Mouse (Mus musculus) frontal cortex, postnatal 25 days (tissue): ENCODE measurements at regions not wholly inside any gene's neighbourhood (a gene's known extent, or its start where the extent isn't known, plus 50 kb on each side); places are given as distances from the start of the nearest gene placed in this dataset.

ENCODE experiments used
- DNase-seq, 2 experiments: peaks; one replicate each; pipeline ENCODE4 v3.0.0; 2022; ENCODE audit warnings: low spot score in 2 of 2

DNA sequence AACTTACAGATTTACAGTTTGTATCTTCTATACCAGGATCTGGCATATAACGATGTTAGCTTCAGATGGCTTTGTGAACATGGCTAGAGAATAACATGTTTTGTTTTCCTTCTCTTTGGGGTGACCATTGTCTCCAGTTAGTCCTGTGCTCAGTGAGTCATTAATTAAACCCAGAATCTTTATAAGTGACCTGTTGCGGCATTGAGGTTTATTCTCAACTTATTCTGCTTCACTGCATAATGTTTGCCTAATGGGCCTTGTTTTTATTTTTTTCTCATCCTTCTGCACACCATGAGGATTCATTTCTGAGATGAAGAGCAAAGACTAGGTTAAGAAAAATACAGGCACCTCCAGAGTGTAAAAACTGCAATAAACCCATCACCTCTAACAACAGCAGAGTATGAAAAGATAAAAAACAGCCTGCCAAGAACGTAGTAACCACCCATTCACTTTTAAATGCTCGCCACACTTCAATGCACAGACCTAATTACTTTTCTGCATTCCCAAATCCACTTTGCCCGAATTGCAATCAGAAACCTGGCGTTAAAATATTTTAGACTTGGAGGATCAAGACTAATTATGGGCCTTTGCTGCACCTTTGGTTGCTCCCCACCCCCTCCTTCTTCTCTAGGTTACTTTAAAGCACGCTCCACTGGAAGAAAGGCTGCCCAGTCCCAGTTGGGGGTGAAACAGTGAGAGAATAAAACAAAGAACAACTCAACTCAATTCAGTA, 381.5 kb upstream of the Nr2f1 start:
- DNase-seq: no peak

DNA sequence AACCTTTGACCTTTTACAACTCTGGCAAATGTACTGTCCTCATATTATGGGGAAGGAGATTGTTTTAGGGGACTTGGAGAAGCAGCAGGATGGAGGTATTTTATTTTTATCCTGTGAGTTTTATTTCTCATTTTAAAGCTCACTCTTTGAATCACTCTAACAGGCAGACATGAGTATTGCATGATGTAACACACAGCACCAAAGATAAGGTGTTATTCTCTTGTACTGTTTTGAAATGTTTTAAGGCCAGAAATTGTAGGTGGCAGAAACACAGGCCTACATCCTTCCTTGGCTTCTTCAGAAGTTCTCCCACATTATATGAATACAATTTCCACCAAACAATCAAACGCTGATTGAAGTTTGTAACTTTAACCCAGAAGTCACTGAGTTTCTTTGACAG, 377.9 kb upstream of the Nr2f1 start:
- no peak for DNase-seq

DNA sequence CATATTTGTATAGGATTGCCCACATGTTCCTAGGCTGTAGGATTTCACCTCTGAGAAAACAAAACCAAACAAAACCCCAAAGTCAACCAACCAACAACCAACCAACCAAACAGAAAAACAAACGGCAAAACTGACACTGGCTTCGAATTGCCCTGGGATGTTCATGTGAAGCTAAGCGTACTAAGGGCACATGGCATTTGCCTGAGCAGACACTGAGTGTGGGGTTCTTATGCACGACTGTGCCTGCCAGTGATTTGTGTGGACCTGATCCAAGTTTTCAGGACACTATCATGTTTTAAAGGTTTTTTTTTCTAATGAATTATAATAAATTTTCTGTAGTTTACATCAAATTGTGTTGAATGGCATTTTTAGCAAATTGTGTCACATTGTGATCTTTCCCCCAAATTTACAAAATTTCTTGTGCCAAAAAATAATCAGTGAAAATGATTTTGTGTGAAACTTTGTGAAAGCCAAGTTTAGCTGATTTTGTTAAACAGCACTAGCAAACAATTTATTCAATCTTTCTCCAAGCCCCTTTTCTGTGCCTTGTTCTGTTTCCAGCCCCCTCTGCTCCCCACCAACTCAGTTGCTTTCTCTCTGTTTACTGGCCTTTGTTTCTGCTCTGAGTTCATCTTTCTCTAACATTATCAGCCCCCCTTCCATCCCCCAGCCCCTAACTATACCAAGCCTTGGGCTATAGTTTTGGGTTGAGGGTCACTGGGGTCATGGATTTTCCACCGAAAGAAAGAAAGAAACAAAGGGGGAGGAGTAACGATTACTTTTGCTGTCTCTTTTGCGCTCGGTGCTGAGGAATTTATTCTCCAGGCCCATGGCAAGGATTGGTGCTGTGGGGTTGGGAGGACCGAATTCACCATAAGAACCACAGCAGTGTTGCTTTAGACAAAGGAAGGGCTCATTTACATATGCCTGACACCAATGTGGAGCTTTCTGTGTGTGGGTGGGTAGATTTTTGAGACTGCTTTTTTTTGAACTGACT, 377.0 kb upstream of the Nr2f1 start:
- DNase-seq: no peak

DNA sequence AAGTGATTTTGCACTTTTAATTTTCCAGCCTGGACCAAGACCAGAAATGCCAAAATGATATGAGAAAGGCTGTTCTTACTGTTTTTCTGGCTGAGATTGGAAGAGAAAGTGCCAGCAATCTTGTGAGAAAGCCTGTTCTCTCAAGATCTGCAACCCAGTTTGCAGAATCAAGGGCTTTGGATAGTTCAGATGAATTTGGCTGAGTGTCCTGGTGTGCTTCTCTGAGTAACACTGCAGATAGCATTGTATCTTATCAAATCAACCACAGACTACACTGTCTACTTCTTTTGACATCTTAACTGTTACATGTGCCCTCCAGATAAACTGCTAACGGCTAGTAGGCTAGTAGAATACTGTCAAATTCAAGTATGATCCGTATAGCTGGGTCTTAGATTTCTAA, 371.5 kb upstream of the Nr2f1 start:
- no peak for DNase-seq

DNA sequence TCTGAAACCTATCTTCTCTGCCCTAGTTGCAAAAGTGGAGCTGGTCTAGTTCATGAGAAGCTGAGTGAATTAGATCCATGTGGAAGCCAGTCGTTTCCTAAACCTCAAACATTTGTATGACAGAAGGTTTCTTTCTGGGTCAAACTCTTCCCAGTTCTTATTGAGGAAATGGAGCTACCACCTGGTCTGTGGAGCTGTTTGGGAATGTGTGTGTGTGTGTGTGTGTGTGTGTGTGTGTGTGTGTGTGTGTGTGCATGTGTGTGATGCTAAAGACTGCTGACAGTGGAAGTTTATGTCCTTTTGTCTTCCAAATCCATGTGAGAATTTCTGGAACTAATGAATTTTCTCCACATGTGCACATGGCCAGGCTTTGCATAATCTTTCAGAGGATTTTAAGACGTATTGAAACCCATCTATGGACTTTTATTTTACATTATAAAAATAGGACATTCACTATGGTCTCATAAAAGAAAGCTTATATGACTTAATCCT, 324.9 kb upstream of the Nr2f1 start:
- DNase-seq: no peak

DNA sequence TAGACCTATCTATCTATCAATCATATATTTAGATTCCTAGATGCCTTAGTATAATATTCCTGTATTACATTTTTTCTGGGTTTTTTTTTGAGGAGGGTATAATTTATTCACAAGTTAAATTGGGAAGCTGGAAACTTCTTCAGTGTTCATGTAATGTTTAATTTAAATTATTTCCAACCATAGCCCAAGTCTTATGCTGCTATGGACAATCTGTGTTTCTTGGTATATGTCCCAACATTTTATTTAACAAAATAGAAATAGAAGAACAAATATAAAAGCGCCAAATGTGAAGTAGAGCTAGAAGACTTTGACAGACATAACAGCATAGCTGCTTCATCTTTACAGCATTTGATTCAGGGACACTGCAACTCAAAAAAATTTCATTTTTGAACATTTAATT, 321.2 kb upstream of the Nr2f1 start:
- no peak for DNase-seq

DNA sequence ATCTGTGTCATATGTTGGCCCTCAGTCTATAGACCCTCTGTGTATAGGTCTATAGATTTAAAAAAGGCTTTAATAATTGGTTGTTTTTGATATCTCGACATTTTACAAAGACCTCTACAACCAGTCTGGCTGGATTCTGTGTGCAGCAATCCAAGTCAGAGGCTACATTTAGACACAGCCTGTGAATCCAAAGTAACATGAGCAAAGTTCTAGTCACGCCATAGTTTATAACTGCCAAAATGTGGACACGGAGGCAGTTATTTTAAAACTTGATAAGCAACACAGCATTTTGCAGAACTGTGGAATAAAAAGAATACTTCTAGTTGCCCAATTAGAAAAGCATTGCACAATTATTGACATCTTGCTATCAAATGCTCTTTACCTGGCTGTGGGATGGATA, 320.6 kb upstream of the Nr2f1 start:
- DNase-seq: no peak

DNA sequence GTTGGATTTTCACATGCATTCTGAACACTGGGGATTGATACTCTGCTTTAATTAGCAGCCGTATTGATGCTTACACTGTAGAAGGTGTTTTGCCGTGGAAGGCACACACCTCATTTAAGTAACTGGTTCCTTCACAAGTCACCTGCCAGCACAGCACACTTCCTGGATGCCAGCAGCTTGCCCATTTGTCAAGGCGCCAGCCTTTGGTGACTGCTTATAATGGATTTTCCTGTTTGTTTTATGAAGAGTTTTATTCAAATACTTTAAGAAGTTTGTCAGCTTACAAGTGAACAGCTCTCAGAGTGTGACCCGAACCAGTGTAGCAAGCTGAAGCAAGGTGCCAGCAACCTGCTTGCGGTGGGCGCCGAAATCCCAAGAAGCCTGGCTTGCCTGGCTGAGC, 301.0 kb upstream of the Nr2f1 start:
- DNase-seq: no peak

DNA sequence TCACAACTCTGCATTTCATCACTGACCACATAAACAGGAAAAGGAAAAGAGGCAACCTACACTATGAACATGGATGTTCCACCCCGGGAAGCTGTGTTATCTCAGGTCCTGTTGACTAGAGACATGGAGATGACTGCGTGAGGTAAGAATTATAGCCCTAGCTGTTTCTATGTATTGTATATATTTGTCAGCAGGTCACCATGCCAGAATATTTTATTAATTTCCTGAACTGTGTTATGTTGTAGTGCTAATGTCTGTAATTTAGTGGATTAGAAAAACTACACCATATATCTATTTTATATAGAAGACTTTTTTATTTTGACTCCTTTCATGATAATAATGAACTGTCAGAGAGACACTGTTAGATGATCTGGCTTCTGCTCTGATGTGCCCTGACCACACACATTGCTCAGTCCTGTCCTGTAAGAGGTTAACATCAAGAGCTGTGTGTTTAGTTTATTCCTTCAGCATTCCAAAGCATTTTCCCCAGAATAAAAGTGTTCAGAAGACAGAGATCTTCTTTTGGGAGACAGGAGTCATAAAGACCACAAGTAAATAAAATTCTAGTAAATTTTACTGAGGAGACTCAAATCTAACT, 284.3 kb upstream of the Nr2f1 start:
- DNase-seq: no peak

DNA sequence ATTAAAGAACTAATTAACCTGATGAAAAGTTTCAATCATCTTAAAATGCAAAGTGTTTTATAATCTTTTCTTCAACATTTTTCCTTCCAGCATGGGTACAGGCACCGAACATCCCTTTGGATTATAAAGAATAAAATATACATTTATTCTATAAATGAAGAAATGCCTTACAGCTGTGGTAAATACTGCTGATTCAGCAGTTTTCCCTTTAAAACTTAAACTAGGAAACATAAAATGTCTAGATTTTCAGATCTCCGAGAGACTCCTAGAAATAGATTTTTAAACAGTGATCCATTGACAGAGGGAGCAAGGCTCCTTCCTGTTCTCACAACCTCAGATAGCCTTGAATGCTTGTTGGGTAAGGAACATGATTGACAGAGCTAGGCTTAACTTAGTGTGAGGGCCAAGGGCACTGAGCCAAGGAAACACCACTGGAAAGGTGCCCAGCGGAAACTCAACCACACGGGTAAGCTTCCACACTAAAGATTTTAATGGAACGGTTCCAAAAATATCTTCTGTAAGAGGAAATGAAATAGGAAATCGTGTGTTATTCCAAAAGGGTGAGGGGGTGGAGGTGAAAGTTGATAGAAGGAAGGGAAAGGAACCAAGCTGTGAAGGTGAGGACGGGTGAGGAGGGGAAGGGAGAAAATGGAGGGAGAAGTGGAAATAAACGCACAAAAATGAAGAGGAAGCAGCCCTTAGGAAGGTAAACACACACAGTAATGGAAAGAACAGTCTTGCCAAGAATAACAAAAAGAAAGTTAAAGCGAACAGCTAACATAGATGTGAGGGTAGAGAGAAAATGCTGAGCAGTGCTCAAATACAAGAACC, 283.6 kb upstream of the Nr2f1 start:
- DNase-seq: no peak

DNA sequence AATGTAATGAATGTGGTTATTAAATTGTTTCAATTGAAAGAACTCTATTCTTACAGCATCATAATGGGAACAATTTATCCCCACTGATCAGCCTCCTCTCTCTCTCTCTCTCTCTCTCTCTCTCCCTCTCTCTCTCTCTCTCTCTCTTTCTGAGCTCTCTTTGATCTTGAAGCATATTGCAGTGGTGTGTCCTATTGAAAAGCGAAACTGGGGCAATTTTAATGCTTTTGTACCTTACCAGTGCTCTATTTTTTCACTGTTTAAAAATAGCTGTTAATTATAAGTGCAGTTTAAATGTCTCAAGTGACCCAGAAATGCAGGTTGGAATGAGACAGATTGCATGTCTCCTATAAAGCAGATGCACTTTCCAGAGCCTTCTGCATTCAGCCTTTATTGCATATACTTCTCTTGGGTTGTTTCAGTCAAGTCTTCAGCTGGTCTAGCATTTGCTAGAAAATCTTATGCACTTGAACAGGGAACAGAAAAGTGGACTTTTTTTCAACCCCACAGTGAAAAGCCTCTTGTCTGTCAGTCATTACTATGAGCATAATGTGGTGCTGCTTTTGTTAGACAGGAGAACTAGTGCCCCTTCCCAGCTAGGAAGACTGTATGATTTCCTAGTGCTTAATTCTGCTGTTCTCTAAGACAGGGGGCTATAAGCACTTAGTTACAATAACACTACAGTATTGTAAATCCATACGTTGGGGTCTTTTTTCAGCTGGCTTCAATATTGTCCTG, 251.9 kb upstream of the Nr2f1 start:
- DNase-seq: no peak

DNA sequence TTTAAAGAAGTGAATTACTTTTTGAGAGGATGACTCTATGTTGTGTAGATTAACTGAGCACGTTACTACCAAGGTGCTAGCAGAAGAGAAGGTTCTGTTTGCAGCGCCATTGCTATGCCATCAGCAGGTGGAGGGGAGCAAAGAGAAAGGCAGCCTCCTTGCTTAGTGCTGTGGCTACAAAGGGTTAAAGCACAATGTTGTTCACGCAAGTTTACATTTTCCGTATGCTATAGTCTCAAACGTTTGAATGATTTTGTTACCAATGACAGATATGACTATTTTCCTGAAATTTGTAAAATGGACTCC, 247.1 kb upstream of the Nr2f1 start:
- no peak for DNase-seq

DNA sequence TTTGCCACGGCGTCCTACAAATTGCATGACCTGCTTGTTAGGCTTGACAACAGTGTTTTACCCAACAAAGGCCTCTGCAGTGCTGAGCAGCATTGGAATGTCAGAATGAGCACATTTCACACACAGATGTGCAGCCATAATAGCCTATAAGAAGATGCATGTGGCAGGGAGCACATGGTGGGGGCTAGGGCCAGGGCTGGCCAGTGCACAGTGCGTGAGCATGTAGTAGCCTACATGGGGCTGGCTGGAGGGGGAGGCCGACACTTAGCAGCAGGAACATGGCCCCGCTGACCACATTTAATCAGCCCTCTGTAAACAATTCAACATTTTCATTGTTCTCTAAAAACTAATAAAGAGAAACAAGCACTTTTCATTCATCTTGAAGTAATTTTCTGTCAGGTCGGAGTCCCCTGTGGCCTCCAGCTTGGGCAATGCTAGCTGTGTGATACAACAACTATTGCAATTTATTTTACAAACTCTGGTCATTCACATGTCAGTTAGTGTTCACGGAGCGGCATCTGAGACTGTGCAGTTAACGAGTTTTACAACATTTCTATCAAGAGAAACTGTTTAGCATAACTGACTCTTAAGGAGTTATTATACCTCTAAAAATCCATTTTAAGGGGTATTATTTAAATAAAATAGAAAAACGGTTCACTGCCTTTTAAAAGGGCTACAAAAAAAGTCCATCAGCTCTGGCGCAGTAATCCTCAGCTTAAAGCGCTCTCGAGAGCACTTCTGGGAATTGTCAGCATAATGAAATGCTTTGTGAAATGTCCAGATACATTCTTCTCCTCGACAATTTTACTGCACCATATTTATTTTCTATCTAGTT, 246.6 kb upstream of the Nr2f1 start:
- DNase-seq: no peak

DNA sequence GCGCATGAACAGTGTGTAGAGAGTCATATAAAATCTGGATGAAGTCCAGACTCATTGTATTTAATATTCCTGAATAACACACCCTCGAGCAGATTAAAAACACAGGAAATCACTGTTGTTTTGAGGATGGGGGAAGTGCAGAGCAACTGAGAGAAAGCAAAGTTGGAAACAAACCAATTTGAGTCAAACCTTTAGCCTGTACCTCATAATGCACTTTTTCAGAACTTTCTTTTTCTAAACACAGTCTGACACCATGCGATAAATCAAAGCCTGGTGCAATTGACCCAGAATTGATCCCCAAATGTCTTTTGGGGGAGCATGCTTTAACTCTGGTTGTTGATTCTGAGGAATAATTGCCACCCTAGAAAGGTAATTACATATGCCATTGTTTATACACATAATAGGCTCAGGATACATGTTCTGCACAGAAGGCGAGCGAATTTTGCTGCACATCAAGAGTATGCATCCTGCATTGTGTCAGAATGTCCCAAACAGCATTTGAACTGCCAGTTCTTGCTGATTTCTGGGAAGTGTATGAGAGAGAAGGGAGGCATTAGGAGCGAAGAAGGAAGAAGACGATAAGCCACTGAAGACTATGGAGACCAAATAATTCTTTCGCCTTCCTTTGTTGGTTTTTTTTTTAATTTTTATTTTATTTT, 245.3 kb upstream of the Nr2f1 start:
- DNase-seq: no peak

DNA sequence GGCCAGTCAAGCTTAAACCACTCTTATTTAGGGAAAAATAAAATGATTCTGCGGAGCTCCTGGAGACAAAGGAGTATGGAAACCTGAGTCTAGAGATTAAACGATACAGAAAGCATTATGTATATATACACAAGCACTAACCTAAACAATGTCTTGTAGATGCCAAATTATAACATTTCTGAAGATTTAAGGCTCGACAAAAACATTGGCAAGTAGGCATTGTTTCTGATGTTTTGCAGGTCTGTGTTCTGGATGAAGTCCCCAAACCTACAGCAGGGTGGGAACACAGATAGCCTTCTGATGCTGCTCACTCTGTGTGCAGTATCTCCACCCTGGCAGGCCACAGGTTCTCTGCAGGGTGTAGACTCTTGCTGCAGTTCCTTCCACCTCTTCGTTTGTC, 228.9 kb upstream of the Nr2f1 start:
- DNase-seq: no peak

DNA sequence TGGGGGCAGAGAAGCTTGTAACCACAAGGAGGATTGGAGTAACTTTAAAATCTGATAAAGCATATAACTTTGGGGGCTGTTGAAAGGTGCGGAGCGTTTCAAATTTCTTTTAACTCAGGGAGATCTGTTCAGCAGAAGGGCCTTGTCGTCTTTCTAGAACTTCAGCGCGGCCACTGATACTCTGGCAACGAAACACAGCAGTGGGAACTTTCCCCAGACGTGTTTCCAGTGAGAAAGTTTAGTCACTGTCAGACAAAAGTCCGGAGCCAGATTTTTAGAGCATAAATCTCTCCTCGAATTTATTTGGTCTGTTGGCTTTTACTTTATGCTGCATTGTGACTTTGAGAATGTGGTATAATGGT, 228.5 kb upstream of the Nr2f1 start:
- DNase-seq: no peak

DNA sequence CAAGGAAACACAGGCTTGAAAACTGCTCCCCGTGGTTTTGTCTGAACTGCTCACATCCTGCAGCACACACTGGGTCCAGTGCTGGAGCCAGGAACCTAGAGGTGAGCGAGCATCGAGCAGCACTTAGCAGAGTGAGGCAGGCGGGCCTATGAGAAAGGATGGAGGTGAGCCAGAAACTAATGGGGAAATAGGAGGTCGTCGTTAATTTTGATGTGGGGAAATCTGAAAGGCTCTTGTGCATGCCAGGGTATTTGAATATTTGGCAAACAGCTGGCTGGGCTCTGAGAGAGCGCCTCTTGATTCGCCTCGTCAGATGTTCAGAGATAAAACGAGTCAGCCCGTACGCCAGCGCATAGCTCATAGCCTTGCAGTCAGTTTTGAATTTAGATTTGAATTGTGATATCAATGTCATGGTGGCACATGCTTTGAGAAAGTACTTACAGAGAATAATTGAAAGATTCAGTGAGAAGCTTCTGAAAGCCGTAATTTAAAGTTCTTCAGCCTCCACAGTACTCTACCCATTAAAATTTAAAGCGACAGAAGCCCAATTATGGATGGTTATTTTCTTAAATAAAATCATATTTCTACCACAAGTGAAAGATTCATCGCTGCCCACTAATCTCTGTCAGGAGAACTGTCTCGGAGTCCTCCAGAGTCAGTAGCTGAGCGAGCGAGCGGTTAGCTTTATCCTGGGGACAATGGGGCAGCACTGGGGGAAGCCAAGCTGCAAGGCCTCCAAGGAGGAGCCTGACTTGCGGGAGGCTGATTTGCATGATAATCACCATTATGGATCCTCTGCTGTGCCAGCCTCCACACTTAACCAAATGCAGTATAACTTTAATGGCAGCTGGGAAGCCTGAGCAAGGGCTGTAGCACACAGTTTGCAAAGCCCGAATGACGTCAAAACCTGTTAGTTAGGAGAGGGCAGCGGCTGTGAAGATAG, 227.9 kb upstream of the Nr2f1 start:
- DNase-seq: peak; percentile 15 to 21

DNA sequence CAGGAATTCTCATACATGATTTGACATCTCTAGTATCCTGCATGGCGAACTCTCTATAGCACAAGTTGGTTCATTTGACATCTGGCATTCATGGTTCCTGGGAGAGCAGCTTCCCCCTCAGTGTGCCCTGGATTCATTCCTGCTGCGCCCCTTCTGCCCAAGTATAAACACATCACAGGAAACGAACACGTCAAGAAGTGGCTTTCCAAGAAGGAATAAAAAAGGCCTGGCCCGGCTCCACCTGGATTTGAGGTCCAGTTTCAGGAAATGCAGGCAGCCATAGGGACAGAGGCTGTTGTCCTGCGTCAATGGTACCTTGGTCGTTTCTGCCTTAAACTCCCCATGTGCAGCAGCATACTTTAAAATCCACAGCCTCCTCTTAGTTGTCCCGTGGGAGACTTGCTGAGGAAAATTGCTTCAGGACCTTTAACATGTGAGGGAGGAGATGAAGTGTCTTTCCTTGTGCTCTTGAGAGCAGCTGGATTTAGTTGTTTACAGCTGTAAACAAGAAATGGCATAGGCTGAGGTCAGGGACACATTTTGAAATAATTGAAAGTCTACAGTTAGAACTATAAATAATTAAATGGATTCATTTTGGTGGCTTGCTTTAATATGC, 226.9 kb upstream of the Nr2f1 start:
- no peak for DNase-seq
